ENCODE assay signal across 8 mouse cellular contexts in genomic region chr10:84514038-84514578, GRCm38 (mm10). TPM values are rescaled to one million over a fixed set of nuclear protein-coding genes. Genes with fewer than 3 reads are reported as not detected.
DNase-seq lines count a peak whose midpoint lies in the region; TF ChIP-seq lines count a peak whose summit lies in the region.

No protein-coding gene starts in this region.

- in situ Hi-C loops in ES-E14 (cut with MboI; ENCODE audit: low sequenced_read_pairs in 2 of 2, unreplicated experiment in 2 of 2): no loop called here

- no peaks in the 10 kb centered on the region for H3K36me3 ChIP-seq in ES-E14 (ENCODE audit: control insufficient read depth, insufficient read depth, low read length, poor library complexity, severe bottlenecking)

- peak; percentile 68 for DNase-seq in layer of hippocampus, adult 11-12 months (ENCODE audit: low spot score)
- no peak for DNase-seq in layer of hippocampus, adult 9-11 months
- peak; percentile 77 for DNase-seq in ES-E14 (ENCODE audit: low read depth, low spot score)
- peak; percentile 68 for DNase-seq in brain, adult 2 months (ENCODE audit: low read depth, low spot score)
- peak; percentile 53 for DNase-seq in forelimb bud, embryonic 11.5 days (ENCODE audit: low read depth, low spot score)
- peak; percentile 60 for DNase-seq in left cerebral cortex, postnatal 4 days
- peak; percentile 58 for DNase-seq in ovary, postnatal 36 days (ENCODE audit: low spot score)
- DNase-seq in urinary bladder, postnatal 36 days (ENCODE audit: low spot score in 2 of 2): peak; percentile 65 to 76

- intact Hi-C loops in left cerebral cortex, postnatal 4 days (cut with DNase I): no loop called here

- H3K9ac ChIP-seq in ES-E14 (ENCODE audit: insufficient read depth, low read depth, low read length, poor library complexity, severe bottlenecking): no peak overlapping the region

- H3K27ac ChIP-seq in ES-E14 (ENCODE audit: insufficient read depth, low read depth, low read length, poor library complexity, severe bottlenecking): no peak overlapping the region

- peaks cover 8 to 15% of the 10 kb centered on the region in 2 experiments for H3K4me1 ChIP-seq in ES-E14 (ENCODE audit: control insufficient read depth in 2 of 2, insufficient read depth in 2 of 2, low read length in 2 of 2, poor library complexity in 1 of 2)

- no peaks in the 10 kb centered on the region for H3K9me3 ChIP-seq in ES-E14 (ENCODE audit: control insufficient read depth, insufficient read depth, low read depth, low read length)

- no peak overlapping the region for H3K4me3 ChIP-seq in ES-E14 (ENCODE audit: insufficient read depth in 1 of 2, low read depth in 1 of 2, low read length in 2 of 2, poor library complexity in 1 of 2, severe bottlenecking in 1 of 2)

TF ChIP-seq in ES-E14, 5 proteins besides CTCF, POLR2A, EP300 and RAD21:
- TF ChIP-seq MAFK (IDR thresholded peaks at IDR 0.05; ENCODE audit: insufficient read depth, low read depth, low read length) (no peak), ZNF384 (IDR thresholded peaks at IDR 0.05; ENCODE audit: low read depth, low read length) (no peak), CHD2 (IDR thresholded peaks at IDR 0.05; ENCODE audit: low read depth, low read length) (no peak), ZC3H11A (IDR thresholded peaks at IDR 0.05; ENCODE audit: borderline replicate concordance, low read depth, low read length) (peak; percentile 47; the same call in 1 of the 2 replicates)

RNA-seq across cellular contexts. Expression of gene Ckap4, which starts 19.8 kb away (rescaled TPM):
- total RNA-seq in ES-E14 (2012; rRNA removed): 86.8 and 120 TPM in 2 replicates
- total RNA-seq in left cerebral cortex, postnatal 4 days (2021): 10 to 100 TPM; 52.3 to 53.4 TPM
